Mouse (Mus musculus): ENCODE measurements around the gene Vars. TPM values are rescaled to one million over a fixed set of nuclear protein-coding genes. Genes with fewer than 3 reads are reported as not detected.

The Vars gene
- total and polyA plus RNA-seq, 3 experiments, result 90.3 to 280 (median 277) TPM

- dilution Hi-C loops (cut with MboI; ENCODE audit: extremely low pct_ligation_motif_present, extremely low pct_unique_long_range_greater_than_20kb, low sequenced_read_pairs), result no loop called here
- H3K36me3 ChIP-seq (replicated peaks in 1 of 2; ENCODE audit: control insufficient read depth in 1 of 2, insufficient read depth in 1 of 2, low read length in 1 of 2), result peaks cover 81 to 99% of the 10 kb centered on the region in 2 experiments
- in situ Hi-C loops (cut with MboI; ENCODE audit: low pct_ligation_motif_present, low pct_unique_long_range_greater_than_20kb, low sequenced_read_pairs), result loop anchor here (10.0 kb wide), 1 partner anchor 222 kb away; the partner anchor contains the start of genes Atp6v1g2 and Nfkbil1
These were observed 12.4 kb downstream of the Vars start for GRCm38 (mm10) chr17:35013221-35013620.

DNA sequence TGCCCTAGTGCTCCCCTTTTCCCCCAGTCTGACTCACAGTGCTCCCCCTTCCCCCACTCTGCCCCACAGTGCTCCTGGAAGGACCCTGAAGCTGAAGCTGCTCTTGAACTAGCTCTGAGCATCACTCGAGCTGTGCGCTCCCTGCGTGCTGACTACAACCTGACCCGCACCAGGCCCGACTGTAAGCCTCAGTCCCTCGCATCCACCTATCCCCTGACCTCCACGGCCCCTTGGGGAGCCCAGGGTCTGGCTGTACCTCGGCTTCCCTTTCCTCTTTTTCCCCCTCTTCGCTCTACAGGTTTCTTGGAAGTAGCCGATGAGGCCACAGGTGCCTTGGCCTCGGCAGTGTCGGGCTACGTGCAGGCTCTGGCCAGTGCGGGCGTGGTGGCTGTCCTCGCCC, 14.5 kb downstream of the Vars start:
- Histone ChIP-seq H3K9me3 (replicated peaks; ENCODE audit: low read length) (no peaks in the 10 kb centered on the region), H3K27ac (ENCODE audit: insufficient read depth, low read depth) (no peak overlapping the region), H3K9ac (ENCODE audit: insufficient read depth, low read depth) (no peak overlapping the region), H3K36me3 (replicated peaks in 1 of 2; ENCODE audit: control insufficient read depth in 1 of 2, insufficient read depth in 1 of 2, low read length in 1 of 2) (peaks cover 63 to 94% of the 10 kb centered on the region in 2 experiments), H3K4me3 (replicated peaks in 1 of 3; ENCODE audit: low read depth in 2 of 3, low read length in 2 of 3, poor library complexity in 1 of 3) (no peak overlapping the region), H3K4me2 (ENCODE audit: insufficient read depth, low read depth, poor library complexity, severe bottlenecking) (no peak overlapping the region), H3K27me3 (replicated peaks) (no peaks in the 10 kb centered on the region), H3K4me1 (ENCODE audit: control insufficient read depth in 1 of 2, insufficient read depth in 2 of 2) (0 out of 4 replicates have a peak, but pooled peaks cover 0 to 2% of the 10 kb centered on the region in 2 experiments), H3K79me2 (replicated peaks; ENCODE audit: control insufficient read depth, extremely low read depth, insufficient read depth, poor library complexity, severe bottlenecking) (no peaks in the 10 kb centered on the region)
- in situ Hi-C loops (cut with MboI; ENCODE audit: low pct_ligation_motif_present, low pct_unique_long_range_greater_than_20kb, low sequenced_read_pairs), result loop anchor here (10.0 kb wide), 1 partner anchor 220 kb away; the partner anchor contains the start of genes Atp6v1g2 and Nfkbil1
- no peak for DNase-seq (ENCODE audit: extremely low read depth)
- TF ChIP-seq EP300 (IDR thresholded peaks at IDR 0.05; ENCODE audit: low read length) (no peak), ZNF384 (IDR thresholded peaks at IDR 0.05; ENCODE audit: low read depth, low read length) (no peak), CHD2 (IDR thresholded peaks at IDR 0.05; ENCODE audit: low read length) (no peak), TCF12 (IDR thresholded peaks at IDR 0.05; ENCODE audit: low read depth, low read length) (no peak), HCFC1 (IDR thresholded peaks at IDR 0.05; ENCODE audit: low read depth, low read length) (no peak), IRF4 (IDR thresholded peaks at IDR 0.05; ENCODE audit: low read depth, low read length) (no peak), CHD1 (IDR thresholded peaks at IDR 0.05; ENCODE audit: low read depth, low read length) (no peak), ZMIZ1 (IDR thresholded peaks at IDR 0.05; ENCODE audit: low read depth, low read length) (no peak), KAT2A (IDR thresholded peaks at IDR 0.05; ENCODE audit: insufficient replicate concordance, low read length) (no peak), RAD21 (IDR thresholded peaks at IDR 0.05; ENCODE audit: low read depth, low read length) (no peak), NELFE (IDR thresholded peaks at IDR 0.05; ENCODE audit: low read depth, low read length) (no peak)
- dilution Hi-C loops (cut with MboI; ENCODE audit: extremely low pct_ligation_motif_present, extremely low pct_unique_long_range_greater_than_20kb, low sequenced_read_pairs), result no loop called here

More at GRCm38 (mm10) chr17:35013221-35013620, 12.4 kb downstream of the Vars start:
- Histone ChIP-seq H3K4me2 (ENCODE audit: insufficient read depth, low read depth, poor library complexity, severe bottlenecking) (no peak overlapping the region), H3K27me3 (replicated peaks) (no peaks in the 10 kb centered on the region), H3K79me2 (replicated peaks; ENCODE audit: control insufficient read depth, extremely low read depth, insufficient read depth, poor library complexity, severe bottlenecking) (peaks cover 3% of the 10 kb centered on the region; the same call in 1 of the 2 replicates), H3K9me3 (replicated peaks; ENCODE audit: low read length) (no peaks in the 10 kb centered on the region), H3K27ac (ENCODE audit: insufficient read depth, low read depth) (no peak overlapping the region), H3K9ac (ENCODE audit: insufficient read depth, low read depth) (no peak overlapping the region), H3K4me3 (replicated peaks in 1 of 3; ENCODE audit: low read depth in 2 of 3, low read length in 2 of 3, poor library complexity in 1 of 3) (no peak overlapping the region), H3K4me1 (ENCODE audit: control insufficient read depth in 1 of 2, insufficient read depth in 2 of 2) (peaks cover 0 to 17% of the 10 kb centered on the region in 2 experiments; a peak in 2 of 4 replicates)
- no peak for DNase-seq (ENCODE audit: extremely low read depth)
- TF ChIP-seq ELF1 (IDR thresholded peaks at IDR 0.05; ENCODE audit: low read depth, low read length) (no peak), BHLHE40 (IDR thresholded peaks at IDR 0.05; ENCODE audit: low read depth, low read length) (no peak), UBTF (IDR thresholded peaks at IDR 0.05; ENCODE audit: low read depth, low read length) (no peak), RAD21 (IDR thresholded peaks at IDR 0.05; ENCODE audit: low read depth, low read length) (no peak), ETS1 (conservative IDR thresholded peaks at IDR 0.05; ENCODE audit: low read depth, low read length) (no peak)
